Mouse (Mus musculus) CH12.LX (cell line): ENCODE measurements at regions not wholly inside any gene's neighbourhood (a gene's known extent, or its start where the extent isn't known, plus 50 kb on each side); places are given as distances from the start of the nearest gene placed in this dataset.

Experiments used
- DNase-seq: peaks from one replicate; pipeline ENCODE4 v3.0.0-alpha.2; 2013; ENCODE audit errors: extremely low read depth
- H3K27ac ChIP-seq: 2 replicates; pipeline ENCODE4 v1.5.1; 2012; ENCODE audit warnings: low read depth, mild to moderate bottlenecking, control low read depth, moderate library complexity; ENCODE audit not compliant: insufficient read depth
- H3K27me3 ChIP-seq: replicated peaks from 2 replicates; pipeline ENCODE3; 2012; ENCODE audit warnings: inconsistent platforms
- H3K36me3 ChIP-seq, 2 experiments: replicated peaks in 1 of 2; 2 replicates each; pipeline versions ENCODE3 to v1.6.1; 2012; ENCODE audit warnings: inconsistent platforms in 1 of 2, low read length in 1 of 2, mild to moderate bottlenecking in 1 of 2, mixed read lengths in 1 of 2, moderate library complexity in 1 of 2; ENCODE audit not compliant: control insufficient read depth in 1 of 2, insufficient read depth in 1 of 2
- H3K4me1 ChIP-seq, 2 experiments: 2 replicates each; pipeline ENCODE4 v1.6.1; 2012; ENCODE audit warnings: inconsistent platforms in 1 of 2, moderate library complexity in 1 of 2; ENCODE audit not compliant: insufficient read depth in 2 of 2, control insufficient read depth in 1 of 2
- H3K4me2 ChIP-seq: 2 replicates; pipeline ENCODE4 v1.6.1; 2012; ENCODE audit warnings: low read depth, mild to moderate bottlenecking, control low read depth; ENCODE audit not compliant: poor library complexity, insufficient read depth, severe bottlenecking
- H3K4me3 ChIP-seq, 3 experiments: fragments of 150-350 bp in 1 of 3; sonication (generic) in 1 of 3; replicated peaks in 1 of 3; 2 replicates each; pipeline versions ENCODE3 to v1.5.1; 2011 to 2012; ENCODE audit warnings: low read depth in 2 of 3, low read length in 2 of 3, mild to moderate bottlenecking in 2 of 3, moderate library complexity in 2 of 3, control low read depth in 1 of 3, improper control_type of control experiment in 1 of 3, inconsistent platforms in 1 of 3, mixed read lengths in 1 of 3; ENCODE audit not compliant: poor library complexity in 1 of 3
- H3K79me2 ChIP-seq: replicated peaks from 2 replicates; pipeline ENCODE4 v1.6.1; 2012; ENCODE audit warnings: mild to moderate bottlenecking, moderate library complexity; ENCODE audit not compliant: control insufficient read depth, poor library complexity, insufficient read depth, severe bottlenecking; ENCODE audit errors: extremely low read depth
- H3K9ac ChIP-seq: 2 replicates; pipeline ENCODE4 v1.6.1; 2012; ENCODE audit warnings: low read depth, mild to moderate bottlenecking, control low read depth, moderate library complexity; ENCODE audit not compliant: insufficient read depth
- H3K9me3 ChIP-seq: replicated peaks from 2 replicates; pipeline ENCODE3; 2012; ENCODE audit warnings: low read length, inconsistent platforms, mixed read lengths
- BHLHE40 ChIP-seq: IDR thresholded peaks from 2 replicates; pipeline ENCODE4 v1.6.1; 2011; ENCODE audit warnings: mild to moderate bottlenecking, low read depth, low read length, improper control_type of control experiment
- CTCF ChIP-seq, 2 experiments: IDR thresholded peaks in 1 of 2; conservative IDR thresholded peaks in 1 of 2; 2 replicates each; pipeline ENCODE4 v1.5.1; 2011 to 2012; ENCODE audit warnings: low read depth in 2 of 2, low read length in 2 of 2, improper control_type of control experiment in 1 of 2, inconsistent platforms in 1 of 2, mild to moderate bottlenecking in 1 of 2, moderate library complexity in 1 of 2
- E2F4 ChIP-seq: IDR thresholded peaks from 2 replicates; pipeline ENCODE4 v1.6.1; 2011; ENCODE audit warnings: low read depth, low read length, improper control_type of control experiment; ENCODE audit not compliant: insufficient replicate concordance
- ELF1 ChIP-seq: IDR thresholded peaks from 2 replicates; pipeline ENCODE4 v1.6.1; 2014; ENCODE audit warnings: low read depth, mild to moderate bottlenecking, inconsistent platforms, low read length, improper control_type of control experiment
- ETS1 ChIP-seq: conservative IDR thresholded peaks from 2 replicates; pipeline ENCODE4 v1.6.1; 2012; ENCODE audit warnings: low read depth, mild to moderate bottlenecking, inconsistent platforms, low read length, improper control_type of control experiment, moderate library complexity
- HCFC1 ChIP-seq: IDR thresholded peaks from 2 replicates; pipeline ENCODE4 v1.6.1; 2012; ENCODE audit warnings: low read depth, mild to moderate bottlenecking, inconsistent platforms, low read length, improper control_type of control experiment
- JUN ChIP-seq: IDR thresholded peaks from 2 replicates; pipeline ENCODE4 v1.6.1; 2011; ENCODE audit warnings: low read depth, mild to moderate bottlenecking, low read length, improper control_type of control experiment, moderate library complexity; ENCODE audit not compliant: insufficient read depth
- JUND ChIP-seq: conservative IDR thresholded peaks from 2 replicates; pipeline ENCODE4 v1.6.1; 2011; ENCODE audit warnings: low read depth, low read length, improper control_type of control experiment
- KAT2A ChIP-seq: IDR thresholded peaks from 2 replicates; pipeline ENCODE4 v1.6.1; 2012; ENCODE audit warnings: low read length, improper control_type of control experiment, inconsistent platforms; ENCODE audit not compliant: insufficient replicate concordance
- MEF2A ChIP-seq: IDR thresholded peaks from 2 replicates; pipeline ENCODE4 v1.6.1; 2014; ENCODE audit warnings: low read depth, mild to moderate bottlenecking, inconsistent platforms, low read length, improper control_type of control experiment, borderline replicate concordance
- MXI1 ChIP-seq: IDR thresholded peaks from 2 replicates; pipeline ENCODE4 v1.6.1; 2011; ENCODE audit warnings: mild to moderate bottlenecking, low read depth, low read length, improper control_type of control experiment
- MYC ChIP-seq: IDR thresholded peaks from 2 replicates; pipeline ENCODE4 v1.6.1; 2011; ENCODE audit warnings: low read depth, mild to moderate bottlenecking, improper control_type of control experiment, low read length
- NRF1 ChIP-seq: IDR thresholded peaks from 2 replicates; pipeline ENCODE4 v1.6.1; 2014; ENCODE audit warnings: low read depth, mild to moderate bottlenecking, inconsistent platforms, low read length, improper control_type of control experiment, moderate library complexity
- PAX5 ChIP-seq: IDR thresholded peaks from 2 replicates; pipeline ENCODE4 v1.6.1; 2012; ENCODE audit warnings: low read length, inconsistent platforms, mixed read lengths
- POLR2AphosphoS2 ChIP-seq: IDR thresholded peaks from 2 replicates; pipeline ENCODE4 v1.6.1; 2011; ENCODE audit warnings: low read depth, low read length, improper control_type of control experiment
- RAD21 ChIP-seq: IDR thresholded peaks from 2 replicates; pipeline ENCODE4 v1.6.1; 2011; ENCODE audit warnings: low read depth, mild to moderate bottlenecking, low read length, improper control_type of control experiment, moderate library complexity
- RCOR1 ChIP-seq: conservative IDR thresholded peaks from 2 replicates; pipeline ENCODE4 v1.6.1; 2012; ENCODE audit warnings: low read depth, mild to moderate bottlenecking, inconsistent platforms, low read length, improper control_type of control experiment
- SIN3A ChIP-seq: IDR thresholded peaks from 2 replicates; pipeline ENCODE4 v1.6.1; 2012; ENCODE audit warnings: low read length, improper control_type of control experiment, inconsistent platforms
- TBP ChIP-seq: conservative IDR thresholded peaks from 2 replicates; pipeline ENCODE4 v1.6.1; 2011; ENCODE audit warnings: low read depth, low read length, improper control_type of control experiment
- TCF12 ChIP-seq: IDR thresholded peaks from 2 replicates; pipeline ENCODE4 v1.6.1; 2014; ENCODE audit warnings: low read depth, mild to moderate bottlenecking, inconsistent platforms, low read length, improper control_type of control experiment
- USF1 ChIP-seq: IDR thresholded peaks from 2 replicates; pipeline ENCODE4 v1.6.1; 2014; ENCODE audit warnings: low read depth, mild to moderate bottlenecking, inconsistent platforms, low read length, improper control_type of control experiment
- USF2 ChIP-seq: conservative IDR thresholded peaks from 2 replicates; pipeline ENCODE4 v1.6.1; 2011; ENCODE audit warnings: low read depth, low read length, improper control_type of control experiment
- ZKSCAN1 ChIP-seq: IDR thresholded peaks from 2 replicates; pipeline ENCODE4 v1.6.1; 2012; ENCODE audit warnings: low read depth, inconsistent platforms, low read length, improper control_type of control experiment, borderline replicate concordance
- ZMIZ1 ChIP-seq: IDR thresholded peaks from 2 replicates; pipeline ENCODE4 v1.6.1; 2012; ENCODE audit warnings: low read depth, mild to moderate bottlenecking, inconsistent platforms, low read length, improper control_type of control experiment
- dilution Hi-C: fragments of 300-500 bp; cut with MboI; formaldehyde crosslinking; loops from 2 replicates; pipeline ENCODE4 v1.14.3; 2020; ENCODE audit warnings: low sequenced_read_pairs; ENCODE audit not compliant: extremely low pct_unique_long_range_greater_than_20kb, extremely low pct_ligation_motif_present
- in situ Hi-C: fragments of 300-500 bp; cut with MboI; formaldehyde crosslinking; loops from 3 replicates; pipeline ENCODE4 v1.14.3; 2019; ENCODE audit warnings: low sequenced_read_pairs, low pct_ligation_motif_present, low pct_unique_long_range_greater_than_20kb, mixed read lengths

DNA sequence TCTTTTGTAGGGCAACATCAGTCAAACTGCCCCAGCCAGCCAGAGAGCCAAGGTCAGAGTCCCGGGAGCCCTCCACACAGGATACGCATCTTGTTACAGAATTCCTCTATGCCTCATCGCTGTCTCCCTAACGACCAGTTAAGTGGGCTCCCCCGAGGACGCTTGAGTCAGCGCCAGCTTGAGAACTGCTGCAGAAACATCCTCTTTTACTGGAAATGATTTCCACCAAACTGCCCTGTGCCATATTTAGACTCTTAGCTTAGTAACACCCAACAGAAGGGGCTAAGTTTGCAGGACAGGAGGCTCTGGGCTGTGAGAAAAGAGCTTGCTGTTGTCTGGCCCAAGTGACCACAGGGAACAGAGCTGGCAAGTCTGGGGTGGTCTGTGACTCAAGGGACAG lies 357.0 kb downstream of the Setd4 start:
- Histone ChIP-seq H3K27ac (no peak overlapping the region), H3K4me3 (no peak overlapping the region), H3K36me3 (no peaks in the 10 kb centered on the region), H3K9ac (no peak overlapping the region), H3K4me2 (no peak overlapping the region), H3K9me3 (peaks cover 2% of the 10 kb centered on the region), H3K4me1 (0 out of 4 replicates have a peak, but pooled peaks cover 0 to 6% of the 10 kb centered on the region in 2 experiments), H3K27me3 (no peaks in the 10 kb centered on the region), H3K79me2 (no peaks in the 10 kb centered on the region)
- in situ Hi-C loops (no loop called here), dilution Hi-C loops (no loop called here)
- TF ChIP-seq NRF1 (no peak), MEF2A (no peak), RAD21 (no peak), SIN3A (no peak), ZKSCAN1 (no peak), HCFC1 (no peak), JUND (no peak)
- DNase-seq: no peak

DNA sequence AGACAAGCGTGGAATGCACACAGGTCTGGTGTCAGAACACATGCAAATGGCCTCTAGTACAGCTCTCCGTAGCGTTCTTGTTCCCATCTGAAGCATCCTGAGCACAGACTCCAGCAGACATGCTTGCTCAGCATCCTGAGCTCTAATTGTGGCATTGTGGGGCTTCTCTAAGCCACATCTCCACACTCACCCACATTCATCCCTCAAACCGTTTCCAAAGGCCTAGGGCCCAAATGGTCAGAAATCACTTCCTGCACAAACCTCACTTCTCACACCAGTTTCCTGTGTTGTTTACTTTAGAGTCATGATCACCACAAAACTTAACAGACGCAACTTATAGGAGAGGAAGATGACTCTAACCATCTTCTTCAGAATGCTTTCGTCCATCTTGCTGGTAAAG lies 358.1 kb downstream of the Setd4 start:
- H3K4me1 ChIP-seq: 0 out of 4 replicates have a peak, but pooled peaks cover 0 to 6% of the 10 kb centered on the region in 2 experiments
- no peak for DNase-seq
- H3K4me2 ChIP-seq: no peak overlapping the region
- H3K27me3 ChIP-seq: no peaks in the 10 kb centered on the region
- no peak for TF ChIP-seq JUND
- TF ChIP-seq USF2: no peak
- TF ChIP-seq ZKSCAN1: no peak
- TF ChIP-seq RCOR1: no peak
- TF ChIP-seq TBP: no peak
- TF ChIP-seq KAT2A: no peak
- no peak for TF ChIP-seq ETS1
- TF ChIP-seq MXI1: no peak
- TF ChIP-seq ZMIZ1: no peak
- TF ChIP-seq BHLHE40: no peak
- no peak for TF ChIP-seq HCFC1
- no peak overlapping the region for H3K4me3 ChIP-seq
- dilution Hi-C loops: no loop called here
- H3K79me2 ChIP-seq: no peaks in the 10 kb centered on the region
- in situ Hi-C loops: no loop called here
- no peak overlapping the region for H3K9ac ChIP-seq
- H3K27ac ChIP-seq: no peak overlapping the region
- no peaks in the 10 kb centered on the region for H3K36me3 ChIP-seq
- no peaks in the 10 kb centered on the region for H3K9me3 ChIP-seq

- in situ Hi-C loops: no loop called here
- Histone ChIP-seq H3K9me3 (no peaks in the 10 kb centered on the region), H3K9ac (no peak overlapping the region), H3K36me3 (no peaks in the 10 kb centered on the region), H3K27me3 (no peaks in the 10 kb centered on the region), H3K4me2 (no peak overlapping the region), H3K79me2 (no peaks in the 10 kb centered on the region), H3K4me1 (no peaks in the 10 kb centered on the region), H3K4me3 (no peak overlapping the region), H3K27ac (no peak overlapping the region)
- dilution Hi-C loops: no loop called here
- TF ChIP-seq TCF12: no peak
- TF ChIP-seq E2F4: no peak
- no peak for TF ChIP-seq TBP
- TF ChIP-seq ELF1: no peak
- TF ChIP-seq USF1: no peak
- no peak for TF ChIP-seq POLR2AphosphoS2
- no peak for TF ChIP-seq MYC
- TF ChIP-seq PAX5: no peak
- TF ChIP-seq MEF2A: no peak
- TF ChIP-seq ZKSCAN1: no peak
- no peak for TF ChIP-seq BHLHE40
- no peak for TF ChIP-seq JUN
- no peak for TF ChIP-seq CTCF (conservative IDR thresholded peaks at IDR 0.05 in 1 of 2, IDR thresholded peaks at IDR 0.05 in 1 of 2; ENCODE audit: low read depth in 2 of 2, low read length in 2 of 2)
- no peak for TF ChIP-seq ZMIZ1
- no peak for DNase-seq
Measured at GRCm38 (mm10) chr16:93238898-93239297, 365.0 kb downstream of the Setd4 start.
